Mouse (Mus musculus) frontal cortex, postnatal 10 days (tissue): Measurements from ENCODE around the gene Erc2.

Experiments used
- DNase-seq, 2 experiments: peaks; one replicate each; pipeline ENCODE4 v3.0.0; 2022; ENCODE audit warnings: low spot score in 2 of 2, mixed read lengths in 1 of 2

Erc2 gene

DNA sequence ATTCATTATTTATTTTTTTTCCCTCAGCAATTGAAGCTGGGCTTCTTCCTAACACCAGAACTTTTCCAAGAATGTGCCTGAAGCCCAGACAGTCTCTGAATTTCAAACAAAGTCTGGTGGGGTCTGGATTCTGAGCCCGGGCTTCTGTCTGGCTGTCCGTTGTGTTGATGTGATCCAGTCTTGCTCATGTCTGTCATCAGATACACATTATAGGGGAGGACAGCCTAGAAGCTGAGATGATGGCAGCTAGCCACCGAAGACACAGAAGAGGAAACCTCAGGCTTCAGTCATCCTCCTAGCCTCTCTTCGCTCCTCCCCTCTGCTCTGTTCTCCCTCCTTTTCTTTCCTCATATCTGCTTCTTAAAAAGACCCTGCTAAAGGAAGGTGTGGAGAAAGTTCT lies 551.5 kb downstream of the Erc2 start:
- no peak for DNase-seq

GRCm38 (mm10) chr14:28181070-28181825 lies 559.0 kb downstream of the Erc2 start:
- no peak for DNase-seq

DNA sequence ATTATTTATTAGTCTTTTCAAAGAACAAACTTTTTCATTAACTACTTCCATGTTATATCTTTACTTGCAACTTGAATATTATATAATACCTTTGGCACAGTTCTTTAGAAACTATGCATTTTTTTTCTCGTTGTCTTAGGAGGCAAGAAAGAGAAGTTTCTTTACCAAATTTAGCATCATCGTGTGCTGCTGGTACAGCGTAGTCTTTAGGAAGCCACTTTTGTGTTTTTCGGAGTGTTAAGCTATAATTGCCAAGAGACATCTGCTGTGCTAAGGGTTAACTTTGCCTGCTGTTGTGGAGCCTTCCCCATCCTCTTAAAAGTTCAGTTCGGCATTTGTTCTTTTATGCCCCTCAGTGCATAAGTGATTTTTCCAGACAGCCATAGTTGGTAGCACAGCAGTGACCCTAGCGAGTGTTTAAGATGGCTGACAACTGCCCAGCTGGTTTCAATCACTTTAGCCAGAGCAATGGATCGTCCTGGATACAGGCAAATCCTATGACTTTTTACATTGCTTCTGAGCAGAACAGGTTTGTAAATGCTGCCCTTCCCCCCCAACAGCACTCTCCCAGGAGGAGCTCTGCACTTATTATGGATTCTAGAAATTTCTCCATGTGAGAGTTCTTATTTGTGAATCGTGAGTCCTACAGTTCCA lies 570.6 kb downstream of the Erc2 start:
- DNase-seq = no peak

GRCm38 (mm10) chr14:28203874-28204273 lies 581.6 kb downstream of the Erc2 start:
- no peak for DNase-seq

DNA sequence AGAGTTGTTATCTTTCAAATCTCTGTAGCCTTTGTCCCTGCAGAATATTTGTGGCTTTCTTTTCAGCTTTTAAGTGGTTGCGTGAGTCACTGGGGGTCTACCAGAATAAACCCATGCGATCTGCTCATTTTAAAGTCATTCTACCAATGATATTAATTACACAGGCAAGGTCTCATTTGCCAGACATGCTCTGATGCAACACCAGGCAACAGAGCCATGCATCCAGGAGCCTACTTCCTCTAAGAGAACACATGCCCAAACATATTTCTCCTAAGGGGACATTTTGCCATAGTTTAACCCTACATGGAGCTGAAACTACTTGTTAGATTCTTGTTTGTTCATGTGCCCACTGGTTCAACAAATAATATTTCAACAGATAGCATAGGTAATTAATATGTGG lies 584.1 kb downstream of the Erc2 start:
- DNase-seq = no peak

DNA sequence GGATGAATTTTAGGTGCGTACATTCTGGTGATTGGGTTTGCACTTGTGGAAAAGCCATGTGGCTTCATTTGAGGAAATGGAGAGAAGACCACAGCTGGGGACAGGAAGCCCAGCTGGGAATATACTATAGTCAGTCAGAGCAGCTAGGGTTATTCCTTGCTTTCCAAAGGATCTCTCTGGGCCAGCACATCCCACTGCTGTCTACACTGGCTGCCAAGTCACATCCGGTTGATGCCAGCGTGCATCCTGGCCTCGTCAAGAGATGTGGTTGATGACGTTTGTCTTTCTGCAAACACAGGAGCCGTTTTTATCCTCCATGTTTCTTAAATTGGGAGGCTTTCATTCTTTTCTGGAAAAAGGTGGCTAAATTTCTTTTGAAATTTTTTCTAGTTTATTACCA lies 603.3 kb downstream of the Erc2 start:
- DNase-seq = no peak

DNA sequence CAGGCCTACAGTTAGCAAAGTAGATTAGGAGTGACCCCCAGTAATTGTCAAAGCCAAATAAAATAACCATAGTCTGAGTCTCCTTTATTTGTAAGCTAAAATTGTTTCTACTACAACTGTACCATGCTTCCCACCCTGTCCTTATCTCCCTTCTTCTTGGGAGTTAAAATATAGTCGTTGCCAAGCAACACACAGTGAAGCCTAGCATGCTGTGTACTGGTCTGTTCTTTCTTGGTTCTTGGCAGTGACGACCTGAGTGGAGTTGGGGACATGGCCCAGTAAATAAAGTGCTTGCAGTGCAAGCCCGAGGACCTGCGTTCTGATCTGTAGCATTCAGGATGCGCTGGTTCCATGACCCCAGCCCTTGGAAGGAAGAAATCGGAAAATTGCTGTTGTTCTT lies 608.3 kb downstream of the Erc2 start:
- DNase-seq = no peak

DNA sequence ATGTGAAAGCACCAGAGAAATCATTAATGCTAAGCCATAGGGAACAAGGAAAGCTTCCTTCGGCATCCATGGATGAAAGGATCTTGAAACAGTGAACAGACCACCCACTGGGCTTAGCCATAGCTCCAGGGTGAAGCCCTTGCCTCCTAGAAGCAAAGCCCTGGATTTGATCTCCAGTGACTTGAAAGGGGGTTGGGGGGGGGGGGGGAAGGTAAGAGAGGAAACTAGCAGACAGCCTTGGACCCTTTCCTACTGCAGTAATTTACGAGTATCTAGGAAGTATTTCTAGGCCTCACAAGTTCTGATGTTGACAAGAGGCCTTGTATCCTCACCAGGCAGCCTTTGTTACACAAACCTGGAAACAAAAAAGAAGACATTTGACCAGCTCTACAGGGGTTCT lies 609.0 kb downstream of the Erc2 start:
- no peak for DNase-seq

- no peak for DNase-seq
These were observed 616.3 kb downstream of the Erc2 start for GRCm38 (mm10) chr14:28238336-28239048.

DNA sequence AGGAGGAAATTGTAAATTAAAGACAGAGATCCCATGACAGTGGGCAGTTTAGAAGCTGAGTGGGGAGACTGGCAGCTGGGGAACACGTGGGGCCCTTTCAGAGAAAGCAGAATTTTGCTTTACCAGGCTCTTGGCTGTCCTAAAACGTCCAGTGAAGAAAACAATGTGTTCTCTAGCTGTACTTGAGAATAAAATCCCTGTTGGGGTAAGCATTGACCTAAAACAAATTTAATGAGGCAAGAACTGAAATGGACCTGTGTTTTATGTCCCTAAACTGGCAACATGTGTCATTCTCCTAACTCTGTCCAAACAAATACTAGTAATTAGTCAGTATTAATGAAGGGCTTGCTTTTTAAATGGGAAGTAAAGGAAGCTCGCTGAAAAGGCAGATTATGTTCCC lies 617.9 kb downstream of the Erc2 start:
- DNase-seq = no peak

- no peak for DNase-seq
These were observed 620.5 kb downstream of the Erc2 start for GRCm38 (mm10) chr14:28242743-28243142.

DNA sequence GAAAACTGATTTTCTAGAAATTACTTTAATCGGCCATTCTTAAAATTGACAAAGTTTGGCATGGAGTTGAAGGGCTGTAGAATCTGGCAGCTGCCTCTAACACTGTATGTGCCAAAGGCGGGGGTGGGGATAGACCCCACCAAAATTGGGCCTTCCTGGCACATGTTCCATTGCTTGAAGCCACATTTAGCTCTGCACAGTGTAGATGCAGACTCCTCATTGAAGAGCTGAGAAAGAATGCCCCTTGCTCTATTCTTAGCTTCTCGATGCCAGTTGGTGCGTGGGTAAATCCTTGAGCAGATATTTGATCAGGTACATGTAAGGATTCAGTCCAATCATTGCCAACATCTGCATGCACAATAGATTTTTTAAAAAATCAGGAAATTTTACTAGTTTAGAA lies 621.2 kb downstream of the Erc2 start:
- DNase-seq = no peak

DNA sequence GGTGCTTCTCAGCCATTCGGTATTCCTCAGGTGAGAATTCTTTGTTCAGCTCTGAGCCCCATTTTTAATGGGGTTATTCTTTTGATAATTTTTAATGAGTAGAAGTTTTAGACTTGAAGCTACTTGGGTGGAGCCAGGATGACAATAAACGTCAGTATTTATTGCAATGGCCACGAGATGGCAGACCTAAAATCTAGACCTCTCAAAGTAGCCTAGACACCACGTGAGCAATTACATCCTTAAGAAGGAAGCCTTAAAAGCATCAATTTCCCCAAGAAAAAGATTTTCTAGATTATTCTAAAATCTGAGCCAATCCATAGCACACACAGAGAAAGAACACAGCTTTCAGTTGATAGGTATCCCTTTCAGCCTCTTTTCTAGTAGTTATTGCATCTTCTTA lies 640.5 kb downstream of the Erc2 start:
- DNase-seq = no peak

DNA sequence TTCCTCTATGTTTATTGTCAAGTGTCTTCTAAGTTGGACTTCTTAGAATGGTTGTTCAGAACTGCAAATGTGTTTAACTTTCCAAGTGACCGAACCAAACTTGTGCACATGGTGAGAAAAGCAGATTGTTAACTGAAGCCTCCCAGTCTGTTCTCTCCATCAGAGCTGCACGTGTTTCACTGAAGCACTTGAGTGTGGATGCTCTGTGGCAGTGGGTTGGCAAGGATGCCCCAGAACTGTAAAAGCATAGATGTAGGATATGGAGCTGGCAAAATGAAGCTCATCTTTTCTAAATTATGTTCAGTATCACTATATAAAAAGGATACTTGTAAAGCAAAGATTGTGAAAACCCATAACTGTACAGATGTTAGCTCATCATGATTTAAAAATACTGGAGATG lies 645.1 kb downstream of the Erc2 start:
- no peak for DNase-seq

GRCm38 (mm10) chr14:28271846-28272245 lies 649.6 kb downstream of the Erc2 start:
- DNase-seq = no peak

- DNase-seq = no peak
These were observed 651.4 kb downstream of the Erc2 start for GRCm38 (mm10) chr14:28273669-28274068.

GRCm38 (mm10) chr14:28274826-28275225 lies 652.6 kb downstream of the Erc2 start:
- DNase-seq = no peak

- DNase-seq = no peak
These were observed 656.7 kb downstream of the Erc2 start for GRCm38 (mm10) chr14:28278951-28279350.

DNA sequence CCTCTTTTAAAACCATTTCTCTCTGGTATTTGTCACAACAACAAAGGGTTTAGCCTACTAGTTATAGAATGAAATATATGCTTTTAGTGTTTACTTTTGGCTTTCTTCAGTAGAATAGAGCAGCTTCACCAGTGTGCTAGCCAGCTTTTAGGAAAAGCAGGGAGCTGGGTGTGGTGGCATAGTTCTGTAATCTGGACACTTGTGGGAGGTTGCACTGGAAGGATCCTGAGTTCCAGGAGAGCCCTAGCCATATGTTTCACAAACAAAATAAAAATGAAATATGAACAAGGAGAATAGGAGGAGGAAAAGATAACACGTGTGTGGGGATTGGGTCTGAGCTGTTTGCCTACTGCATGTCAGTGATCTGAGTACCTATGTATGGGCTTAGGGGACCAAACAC lies 658.1 kb downstream of the Erc2 start:
- no peak for DNase-seq

- no peak for DNase-seq
These were observed 661.3 kb downstream of the Erc2 start for GRCm38 (mm10) chr14:28283319-28284095.

DNA sequence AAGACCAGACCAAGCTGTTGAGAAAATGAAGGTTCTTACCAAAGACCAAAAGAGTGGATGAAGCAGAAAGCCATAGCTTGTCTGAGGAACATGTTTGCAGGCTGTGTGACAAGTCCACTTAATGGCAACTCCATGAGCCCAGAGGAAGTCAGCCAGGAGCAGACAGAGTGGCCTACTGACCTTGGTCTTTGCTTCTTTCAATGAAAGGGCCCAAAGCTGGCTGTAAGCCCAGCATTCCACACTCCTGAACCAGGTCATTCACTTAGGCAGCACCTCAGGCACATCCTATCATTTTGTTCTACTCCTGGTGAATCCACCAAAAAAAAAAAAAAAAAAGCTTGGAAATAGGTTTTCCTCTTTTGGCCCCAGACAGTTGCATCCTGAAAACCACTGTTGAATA lies 664.3 kb downstream of the Erc2 start:
- no peak for DNase-seq

- no peak for DNase-seq
These were observed 666.0 kb downstream of the Erc2 start for GRCm38 (mm10) chr14:28288196-28288595.
